Mouse (Mus musculus) left cerebral cortex, postnatal 4 days (tissue): ENCODE data around the gene Olfr125. TPM values are rescaled to one million over a fixed set of nuclear protein-coding genes. Genes with fewer than 3 reads are reported as not detected.

Experiments used
- DNase-seq: peaks from one replicate; pipeline ENCODE4 v3.0.0-alpha.2; 2022
- intact Hi-C: fragments of 180-260 bp; cut with DNase I; formaldehyde crosslinking; loops from one replicate; pipeline ENCODE4 v1.15.1; 2025
- total RNA-seq, 2 experiments: library from RNA; stranded (reverse); gene quantifications; 2 replicates each; pipeline ENCODE4 v1.2.3; 2021

Gene Olfr125
- total RNA-seq: not detected

DNA sequence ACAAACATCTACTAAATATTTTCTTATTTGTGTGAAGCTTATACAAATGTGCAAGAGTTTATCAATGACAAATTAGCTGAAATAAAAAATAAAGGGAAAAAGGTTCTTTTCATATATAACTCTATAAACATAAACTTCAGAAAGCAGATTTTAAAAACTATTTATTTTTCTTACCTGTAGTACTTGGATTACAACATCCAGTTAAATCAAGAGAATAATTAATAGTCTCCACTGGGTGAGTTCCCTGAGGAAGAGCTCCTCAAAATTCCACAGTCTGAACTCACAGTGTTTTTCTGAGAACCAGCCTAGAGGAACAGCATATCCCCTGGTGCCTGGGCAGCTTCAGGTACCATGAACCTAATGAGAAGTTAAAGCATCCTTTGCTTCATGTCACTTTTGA is at the start of gene Olfr125:
Olfr125 (plus strand) TSS at position 301 of the 400 bp plus-strand sequence.
- DNase-seq: no peak
- intact Hi-C loops: no loop called here

DNA sequence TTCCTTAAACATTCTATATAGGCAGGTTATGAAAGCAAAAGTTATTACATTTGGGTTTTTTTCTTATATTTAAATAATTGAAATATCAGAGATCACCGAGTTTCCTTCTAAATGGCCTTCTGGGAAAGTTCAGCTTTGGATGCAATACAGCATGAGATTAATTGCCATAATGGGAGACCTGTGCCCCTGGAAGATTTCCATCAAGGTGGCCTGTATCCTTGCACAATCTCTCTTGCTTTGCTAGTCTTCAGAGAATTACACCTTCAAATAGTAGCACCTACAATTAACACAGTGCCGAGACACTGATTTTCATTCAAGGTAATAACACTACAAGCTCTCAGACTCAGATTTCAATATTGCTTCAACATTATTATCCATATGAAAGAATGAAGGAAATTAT is 39.5 kb upstream of the Olfr125 start, which contains the start of gene Olfr123:
Olfr123 (plus strand) TSS at position 301 of the 400 bp plus-strand sequence.
- intact Hi-C loops: no loop called here
- DNase-seq: no peak

DNA sequence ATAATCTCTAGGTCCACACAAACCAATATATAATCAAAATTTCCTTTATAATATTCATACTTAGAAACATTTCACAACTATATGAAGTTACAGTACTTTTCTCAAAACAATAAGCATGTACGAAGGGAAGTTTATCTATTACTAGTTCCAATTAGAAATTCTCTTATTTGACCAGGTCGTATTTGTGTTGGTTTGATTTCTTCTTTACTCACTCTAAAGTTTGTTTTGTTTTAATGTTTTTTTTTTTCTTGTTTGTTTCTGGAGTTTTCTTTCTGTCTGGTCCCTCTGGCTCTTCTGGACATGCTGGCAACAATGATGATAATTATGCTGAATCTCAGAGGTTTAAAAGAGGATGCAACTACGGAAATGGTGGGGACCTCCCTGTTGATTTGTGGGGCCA is 33.2 kb upstream of the Olfr125 start, which contains the start of gene Olfr124:
Olfr124 (plus strand) TSS at position 301 of the 400 bp plus-strand sequence.
- intact Hi-C loops: no loop called here
- no peak for DNase-seq

DNA sequence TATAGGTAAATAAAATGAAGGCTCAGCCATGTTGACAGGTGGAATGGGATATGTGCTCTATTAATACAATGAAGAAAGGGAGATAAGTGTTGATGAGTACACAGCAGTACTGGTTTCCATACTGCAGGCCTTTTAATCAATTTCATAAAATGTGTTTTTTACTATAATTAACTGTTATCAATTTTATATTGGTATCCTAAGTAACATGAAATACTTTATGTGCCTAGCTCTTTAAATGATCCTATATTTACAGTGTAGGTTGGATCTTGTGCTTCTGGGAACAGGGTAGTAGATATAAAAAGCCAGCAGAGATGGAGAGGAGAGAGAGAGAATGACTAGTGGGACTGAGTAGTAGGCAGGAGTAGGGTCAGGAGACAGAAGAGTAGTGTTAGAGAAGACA is 14.4 kb downstream of the Olfr125 start, which contains the start of gene Olfr126:
Olfr126 (plus strand) TSS at position 301 of the 400 bp plus-strand sequence.
- intact Hi-C loops: no loop called here
- DNase-seq: no peak

DNA sequence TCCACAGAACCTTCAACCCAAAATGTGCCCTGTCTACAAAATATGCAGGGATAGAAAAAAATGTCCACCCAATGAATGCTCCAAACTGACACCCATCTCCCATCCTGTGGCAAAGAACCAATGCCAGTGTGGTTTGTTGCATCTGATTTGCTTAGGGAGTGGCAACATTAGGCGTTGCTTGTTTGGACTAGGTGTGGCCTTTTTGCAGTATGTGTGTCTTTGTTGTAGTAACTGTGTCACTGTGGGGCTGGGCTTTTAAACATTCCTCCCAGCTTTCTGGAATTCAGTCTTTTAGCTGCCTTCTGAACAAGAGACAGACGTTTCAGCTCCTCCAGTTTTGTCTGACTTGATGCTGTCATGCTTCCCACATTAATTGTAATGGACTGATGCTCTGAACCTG is 31.2 kb downstream of the Olfr125 start:
- DNase-seq: no peak
- intact Hi-C loops: no loop called here

DNA sequence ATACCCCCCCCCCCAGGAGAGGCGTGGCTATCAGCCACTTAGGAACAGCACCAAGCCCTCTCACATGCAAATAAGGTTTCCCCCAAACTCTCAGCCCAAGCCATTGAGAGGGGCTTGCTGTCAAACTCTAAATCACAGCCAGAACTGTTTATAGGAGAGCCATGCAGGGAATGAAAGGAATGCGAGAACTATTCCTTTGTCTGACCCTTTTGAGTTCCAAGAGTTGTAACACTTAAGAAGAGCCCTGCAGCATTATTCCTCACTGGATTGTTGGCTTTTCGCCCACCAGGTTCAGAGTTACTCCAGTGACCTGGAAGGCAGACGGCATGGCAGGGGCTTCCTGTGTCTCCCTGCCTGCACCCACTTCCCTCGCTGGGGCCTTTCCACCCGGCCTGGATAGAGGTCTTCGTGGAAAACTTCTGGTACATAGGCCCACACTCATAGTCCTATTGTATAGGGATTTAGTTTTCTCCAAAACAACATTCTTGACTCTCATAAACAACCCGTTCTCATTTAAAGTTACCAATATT is 37.0 kb downstream of the Olfr125 start:
- intact Hi-C loops: no loop called here
- DNase-seq: no peak

DNA sequence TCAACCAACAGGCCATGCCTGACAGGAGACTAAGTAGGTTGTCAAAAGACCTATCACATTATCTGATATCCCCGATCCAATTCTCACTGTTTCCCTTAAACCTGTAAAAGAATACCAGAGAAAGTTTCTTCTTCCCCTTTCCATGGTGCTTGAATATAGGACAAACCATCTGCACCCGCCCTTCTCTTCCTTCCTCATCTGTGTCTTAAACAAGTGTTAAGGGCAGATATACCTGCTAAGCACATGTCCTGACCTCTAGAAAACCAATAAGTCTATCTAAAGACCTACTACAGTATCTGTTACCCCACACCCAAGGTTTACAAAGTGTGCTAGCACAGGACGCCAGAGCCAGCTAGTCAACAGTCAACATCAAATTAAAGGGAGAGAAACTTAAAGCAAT is 41.1 kb downstream of the Olfr125 start:
- intact Hi-C loops: no loop called here
- no peak for DNase-seq

Other genes starting within 250 kb of the Olfr125 start
- not detected for gene Olfr114, start 240.2 kb upstream of the Olfr125 start, total RNA-seq
- gene Olfr115, start 205.8 kb upstream of the Olfr125 start, total RNA-seq: not detected
- not detected for gene Olfr116, start 205.8 kb upstream of the Olfr125 start, total RNA-seq
- gene Olfr117, start 169.2 kb upstream of the Olfr125 start, total RNA-seq: not detected
- gene Olfr118, start 166.0 kb upstream of the Olfr125 start, total RNA-seq: not detected
- gene Olfr119, start 136.4 kb upstream of the Olfr125 start, total RNA-seq: not detected
- gene Olfr120, start 111.1 kb upstream of the Olfr125 start, total RNA-seq: not detected
- gene Olfr121, start 84.1 kb upstream of the Olfr125 start, total RNA-seq: not detected
- gene Olfr122, start 64.3 kb upstream of the Olfr125 start, total RNA-seq: not detected
- not detected for gene Olfr123, start 39.4 kb upstream of the Olfr125 start, total RNA-seq
- gene Olfr124, start 33.1 kb upstream of the Olfr125 start, total RNA-seq: not detected
- gene Olfr126, start 14.5 kb downstream of the Olfr125 start, total RNA-seq: not detected
- gene Olfr127, start 67.5 kb downstream of the Olfr125 start, total RNA-seq: not detected
- gene Olfr128, start 87.6 kb downstream of the Olfr125 start, total RNA-seq: not detected
- gene Olfr761, start 120.1 kb downstream of the Olfr125 start, total RNA-seq: not detected
- gene Olfr129, start 227.1 kb downstream of the Olfr125 start, total RNA-seq: not detected
- gene Olfr130, start 231.0 kb downstream of the Olfr125 start, total RNA-seq: not detected